Mouse (Mus musculus): ENCODE data around the gene Lancl2. TPM values are rescaled to one million over a fixed set of nuclear protein-coding genes. Genes with fewer than 3 reads are reported as not detected.

Lancl2 gene
- polyA plus RNA-seq (2012; ENCODE audit: low replicate concordance) = 29.2 and 31.0 TPM in 2 replicates

DNA sequence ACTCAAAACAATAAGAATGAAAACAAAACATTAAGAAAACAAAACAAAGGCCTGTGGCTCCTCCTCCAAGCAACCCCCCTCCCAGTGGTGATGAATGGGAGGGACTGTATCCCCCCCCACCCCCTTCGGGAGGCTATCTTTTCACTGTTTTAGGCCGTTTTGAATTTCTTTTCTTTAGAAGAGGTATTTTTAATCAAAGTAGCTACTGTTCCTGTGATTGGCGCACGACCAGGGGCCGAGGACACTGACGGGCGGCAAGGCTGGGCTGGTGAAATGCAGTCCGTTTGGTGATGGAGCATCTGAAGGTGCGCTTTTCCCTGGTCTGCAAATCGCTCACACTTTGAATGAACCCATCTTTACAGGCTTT, at the start of gene Lancl2:
Gene Lancl2, plus strand, starts transcription at position 165 of the 367 bp plus-strand sequence.

DNA sequence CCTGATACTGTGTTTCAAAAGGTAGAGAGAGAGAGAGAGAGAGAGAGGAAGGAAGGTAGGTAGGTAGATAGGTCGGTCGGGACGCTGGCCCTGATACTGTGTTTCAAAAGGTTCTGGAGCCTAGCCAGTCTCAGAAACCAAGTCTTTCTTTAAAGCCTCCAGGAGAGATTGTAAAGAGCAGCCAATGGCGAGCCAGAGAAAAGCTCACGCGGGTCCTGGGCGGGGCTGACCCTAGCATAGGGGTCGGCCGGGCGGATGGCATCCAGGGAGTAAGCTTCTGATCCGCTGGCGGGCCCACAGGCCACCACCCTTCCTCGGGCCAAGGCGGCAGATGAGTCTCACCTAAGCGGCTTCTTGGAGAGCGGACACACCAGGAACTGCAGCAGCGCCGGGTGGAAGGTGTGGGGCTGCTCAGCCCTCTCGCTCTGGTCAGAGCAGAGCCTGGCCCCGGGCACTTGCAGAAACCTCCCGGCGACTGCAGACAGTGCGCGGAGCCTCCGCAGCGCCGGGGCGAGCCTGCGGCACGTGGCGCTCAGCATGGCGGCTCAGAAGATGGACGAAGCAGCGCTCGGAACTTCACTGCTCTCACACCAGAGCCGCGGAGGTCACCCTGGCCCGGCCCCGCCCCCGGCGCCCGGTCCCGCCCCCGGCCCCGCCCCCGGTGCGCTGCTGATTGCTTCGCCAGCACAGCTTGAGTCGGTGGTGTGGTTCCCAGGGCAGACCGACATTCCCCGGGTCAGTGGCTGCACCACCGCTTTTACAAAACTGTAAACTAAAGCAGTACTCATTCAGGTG, 10.7 kb upstream of the Lancl2 start, which contains the start of gene Pyurf:
Gene Pyurf, minus strand, starts transcription at position 612 of the 795 bp plus-strand sequence.

Other genes with a start within 250 kb of the Lancl2 start
- gene Ppm1k, start 167.1 kb upstream of the Lancl2 start, polyA plus RNA-seq (2012; ENCODE audit: low replicate concordance) = 0.03 and 0.08 TPM in 2 replicates
- gene Herc6, start 121.5 kb upstream of the Lancl2 start, polyA plus RNA-seq (2012; ENCODE audit: low replicate concordance) = 19.3 and 37.1 TPM in 2 replicates
- gene Pyurf, start 10.5 kb upstream of the Lancl2 start, polyA plus RNA-seq (2012; ENCODE audit: low replicate concordance) = 10.8 and 14.5 TPM in 2 replicates
- gene Vopp1, start 122.6 kb downstream of the Lancl2 start, polyA plus RNA-seq (2012; ENCODE audit: low replicate concordance) = 27.0 and 35.7 TPM in 2 replicates
- gene Vmn1r21, start 147.8 kb downstream of the Lancl2 start, polyA plus RNA-seq (2012; ENCODE audit: low replicate concordance) = not detected in 2 replicates
- not detected in 2 replicates for gene Vmn1r22, start 205.5 kb downstream of the Lancl2 start, polyA plus RNA-seq (2012; ENCODE audit: low replicate concordance)
- not detected in 2 replicates for gene Vmn1r23, start 224.3 kb downstream of the Lancl2 start, polyA plus RNA-seq (2012; ENCODE audit: low replicate concordance)